Mouse (Mus musculus) heart, embryonic 11.5 days (tissue): ENCODE results near the gene Pbx3. TPM values are rescaled to one million over a fixed set of nuclear protein-coding genes. Genes with fewer than 3 reads are reported as not detected.

ENCODE experiments used
- ATAC-seq: fragments of 200-750 bp; cut with Nextera tagmentation; replicated peaks from 2 replicates; pipeline ENCODE4 v1.8.0; 2017; ENCODE audit warnings: moderate library complexity; ENCODE audit not compliant: insufficient number of reproducible peaks, low FRiP score, low TSS enrichment
- H3K27ac ChIP-seq: fragments of 300-500 bp; sonication (generic); 2 replicates; pipeline ENCODE4 v1.5.1; 2014; ENCODE audit warnings: mild to moderate bottlenecking, low read depth, low read length
- H3K27me3 ChIP-seq: fragments of 300-500 bp; sonication (generic); 2 replicates; pipeline ENCODE4 v1.6.1; 2014; ENCODE audit warnings: mild to moderate bottlenecking, low read length, mixed read lengths; ENCODE audit not compliant: control insufficient read depth, insufficient read depth
- H3K36me3 ChIP-seq: fragments of 300-500 bp; sonication (generic); 2 replicates; pipeline ENCODE4 v1.6.1; 2014; ENCODE audit warnings: mild to moderate bottlenecking, low read length, moderate library complexity, mixed read lengths; ENCODE audit not compliant: control insufficient read depth, insufficient read depth
- H3K4me1 ChIP-seq: fragments of 300-500 bp; sonication (generic); 2 replicates; pipeline ENCODE4 v1.6.1; 2014; ENCODE audit warnings: low read length; ENCODE audit not compliant: control insufficient read depth, insufficient read depth
- H3K4me2 ChIP-seq: fragments of 300-500 bp; sonication (generic); 2 replicates; pipeline ENCODE4 v1.6.1; 2014; ENCODE audit warnings: mild to moderate bottlenecking, moderate library complexity
- H3K4me3 ChIP-seq: fragments of 300-500 bp; sonication (generic); 2 replicates; pipeline ENCODE4 v1.5.1; 2014; ENCODE audit warnings: low read depth, low read length
- H3K9ac ChIP-seq: fragments of 300-500 bp; sonication (generic); 2 replicates; pipeline ENCODE4 v1.6.1; 2014; ENCODE audit warnings: mild to moderate bottlenecking, low read depth, low read length, moderate library complexity
- H3K9me3 ChIP-seq: fragments of 300-500 bp; sonication (generic); replicated peaks from 2 replicates; pipeline ENCODE4 v1.6.1; 2016; ENCODE audit warnings: low read length; ENCODE audit not compliant: control insufficient read depth
- WGBS: fragments of 180-500 bp; shearing (Covaris S2); extraction: QIAGEN DNeasy Blood & Tissue Kit; methylation state at CpG from one replicate; pipeline ENCODE4 v1.1.7; 2014; ENCODE audit not compliant: insufficient replicate concordance; 5-methylcytosine and 5-hydroxymethylcytosine counted together
- polyA plus RNA-seq: library from polyadenylated mRNA; unstranded; fragments of >200 nt; fragmentation: Nextera tagmentation; extraction: Ambion mirVana; gene quantifications from 2 replicates; pipeline ENCODE4 v1.2.1, GENCODE M21; 2014

The Pbx3 gene
- polyA plus RNA-seq, 1 experiment from 2014 or later: 29.1 TPM

GRCm38 (mm10) chr2:34225470-34225869 is 147.5 kb downstream of the Pbx3 start:
- WGBS: 74% methylated on average over 6 of the region's 6 CpGs
- Histone ChIP-seq H3K9ac (no peak overlapping the region), H3K36me3 (no peaks in the 10 kb centered on the region), H3K4me3 (no peak overlapping the region), H3K4me2 (no peak overlapping the region), H3K9me3 (no peaks in the 10 kb centered on the region), H3K27ac (no peak overlapping the region), H3K27me3 (no peaks in the 10 kb centered on the region), H3K4me1 (0 out of 2 replicates have a peak, but pooled peaks cover 5% of the 10 kb centered on the region)
- no peak for ATAC-seq

- Histone ChIP-seq H3K4me2 (no peak overlapping the region), H3K27me3 (no peaks in the 10 kb centered on the region), H3K4me3 (no peak overlapping the region), H3K27ac (no peak overlapping the region), H3K9ac (no peak overlapping the region), H3K36me3 (no peaks in the 10 kb centered on the region), H3K9me3 (no peaks in the 10 kb centered on the region), H3K4me1 (0 out of 2 replicates have a peak, but pooled peaks cover 5% of the 10 kb centered on the region)
- WGBS: 77% methylated on average over 3 of the region's 3 CpGs
- ATAC-seq: no peak
These were observed 151.5 kb downstream of the Pbx3 start for GRCm38 (mm10) chr2:34221477-34221876.

- ATAC-seq: no peak
- no peak overlapping the region for H3K27ac ChIP-seq
- no peak overlapping the region for H3K9ac ChIP-seq
- WGBS: 95% methylated on average over 1 of the region's 1 CpGs
- no peaks in the 10 kb centered on the region for H3K9me3 ChIP-seq
- H3K4me1 ChIP-seq: no peaks in the 10 kb centered on the region
- H3K4me2 ChIP-seq: no peak overlapping the region
- H3K4me3 ChIP-seq: no peak overlapping the region
- H3K36me3 ChIP-seq: no peaks in the 10 kb centered on the region
- H3K27me3 ChIP-seq: no peaks in the 10 kb centered on the region
These were observed 153.8 kb downstream of the Pbx3 start for GRCm38 (mm10) chr2:34219150-34219549.

GRCm38 (mm10) chr2:34217596-34217995 is 155.3 kb downstream of the Pbx3 start:
- no peak overlapping the region for H3K9ac ChIP-seq
- no peak for ATAC-seq
- H3K27me3 ChIP-seq: no peaks in the 10 kb centered on the region
- H3K4me2 ChIP-seq: no peak overlapping the region
- no peaks in the 10 kb centered on the region for H3K4me1 ChIP-seq
- H3K27ac ChIP-seq: no peak overlapping the region
- no peaks in the 10 kb centered on the region for H3K9me3 ChIP-seq
- 86% methylated on average over 5 of the region's 5 CpGs for WGBS
- H3K36me3 ChIP-seq: no peaks in the 10 kb centered on the region
- no peak overlapping the region for H3K4me3 ChIP-seq

- Histone ChIP-seq H3K9me3 (no peaks in the 10 kb centered on the region), H3K27me3 (no peaks in the 10 kb centered on the region), H3K4me3 (no peak overlapping the region), H3K4me1 (no peaks in the 10 kb centered on the region), H3K36me3 (peaks cover 2% of the 10 kb centered on the region; the same call in 1 of the 2 replicates), H3K9ac (no peak overlapping the region), H3K27ac (no peak overlapping the region), H3K4me2 (no peak overlapping the region)
- 85% methylated on average over 5 of the region's 5 CpGs for WGBS
- ATAC-seq: no peak
These were observed 157.4 kb downstream of the Pbx3 start for GRCm38 (mm10) chr2:34215496-34215895.

- Histone ChIP-seq H3K27me3 (no peaks in the 10 kb centered on the region), H3K4me1 (no peaks in the 10 kb centered on the region), H3K4me3 (no peak overlapping the region), H3K9me3 (no peaks in the 10 kb centered on the region), H3K36me3 (peaks cover 2% of the 10 kb centered on the region; the same call in 1 of the 2 replicates), H3K27ac (no peak overlapping the region), H3K4me2 (no peak overlapping the region), H3K9ac (no peak overlapping the region)
- WGBS: 80% methylated on average over 1 of the region's 1 CpGs
- ATAC-seq: no peak
These were observed 160.5 kb downstream of the Pbx3 start for GRCm38 (mm10) chr2:34212418-34212817.

- no peak overlapping the region for H3K4me3 ChIP-seq
- ATAC-seq: no peak
- no peak overlapping the region for H3K27ac ChIP-seq
- WGBS: 85% methylated on average over 8 of the region's 8 CpGs
- no peaks in the 10 kb centered on the region for H3K27me3 ChIP-seq
- no peak overlapping the region for H3K9ac ChIP-seq
- peaks cover 6% of the 10 kb centered on the region for H3K36me3 ChIP-seq
- H3K4me2 ChIP-seq: no peak overlapping the region
- no peaks in the 10 kb centered on the region for H3K9me3 ChIP-seq
- H3K4me1 ChIP-seq: no peaks in the 10 kb centered on the region
These were observed 168.1 kb downstream of the Pbx3 start for GRCm38 (mm10) chr2:34204797-34205196.

- Histone ChIP-seq H3K9ac (no peak overlapping the region), H3K4me3 (no peak overlapping the region), H3K36me3 (peaks cover 6% of the 10 kb centered on the region), H3K4me2 (no peak overlapping the region), H3K4me1 (no peaks in the 10 kb centered on the region), H3K9me3 (no peaks in the 10 kb centered on the region), H3K27me3 (no peaks in the 10 kb centered on the region), H3K27ac (no peak overlapping the region)
- no peak for ATAC-seq
- WGBS: 89% methylated on average over 2 of the region's 2 CpGs
These were observed 168.6 kb downstream of the Pbx3 start for GRCm38 (mm10) chr2:34204325-34204724.
